Mouse (Mus musculus) liver, adult 2 months (tissue): ENCODE measurements around the gene Mymx.

Experiments
- CTCF ChIP-seq: fragments of 200-500 bp; IDR thresholded peaks from 2 replicates; pipeline ENCODE4 v1.5.1; 2011; ENCODE audit warnings: low read depth, low read length, control low read depth
- POLR2A ChIP-seq: fragments of 200-500 bp; IDR thresholded peaks from 2 replicates; pipeline ENCODE4 v1.6.1; 2011; ENCODE audit warnings: low read length, control low read depth; ENCODE audit not compliant: insufficient read depth; ENCODE audit errors: extremely low read depth

DNA sequence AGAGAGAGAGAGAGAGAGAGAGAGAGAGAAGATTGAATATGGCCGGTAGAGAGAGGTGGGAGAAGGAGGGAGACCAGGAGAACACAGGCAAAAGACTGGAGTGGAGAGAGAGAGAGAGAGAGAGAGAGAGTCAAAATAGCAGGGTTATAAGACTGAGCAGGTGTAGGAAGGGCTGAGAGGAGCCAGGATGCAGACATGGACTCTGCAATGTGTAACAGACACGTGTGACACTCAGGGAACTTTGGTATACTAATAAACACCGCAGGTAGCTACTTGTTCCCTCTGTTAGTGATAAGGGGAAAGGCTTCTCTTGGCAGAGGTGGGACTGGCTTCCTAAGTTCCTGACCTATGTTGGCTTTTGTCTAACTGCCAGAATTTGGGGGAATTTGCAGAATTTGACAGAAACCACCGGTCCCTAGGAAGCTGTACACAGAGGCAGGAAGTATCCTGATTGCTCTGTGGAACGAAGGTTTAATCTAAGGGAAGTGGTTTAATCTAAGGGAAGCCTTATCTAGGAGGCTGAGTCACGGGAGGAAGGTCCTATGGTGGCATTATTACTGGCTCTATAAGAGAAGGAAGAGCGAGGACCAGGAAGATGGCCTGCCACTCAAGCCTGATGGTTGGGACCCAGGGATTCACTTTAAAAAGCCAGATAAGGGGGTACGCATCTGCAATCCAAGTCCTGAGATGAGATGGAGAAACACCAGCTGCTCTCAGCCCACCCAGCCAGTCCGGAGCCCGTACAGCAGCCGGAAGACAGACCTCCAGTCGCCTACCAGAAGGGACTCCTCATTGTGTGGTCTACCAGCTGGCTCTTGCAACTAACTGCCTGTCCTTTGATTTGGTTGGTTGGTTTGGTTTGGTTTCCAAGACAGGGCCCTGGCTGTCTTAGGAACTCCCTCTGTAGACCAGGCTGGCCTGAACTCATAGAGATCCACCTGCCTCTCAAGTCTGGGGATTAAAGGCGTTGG lies 27.3 kb upstream of the Mymx start:
- TF ChIP-seq CTCF, result no peak
- TF ChIP-seq POLR2A, result no peak
